Mouse (Mus musculus) embryo, embryonic 11 days (tissue): ENCODE measurements at regions not wholly inside any gene's neighbourhood (a gene's known extent, or its start where the extent isn't known, plus 50 kb on each side); places are given as distances from the start of the nearest gene placed in this dataset.

Experiments used
- DNase-seq: peaks from one replicate; pipeline ENCODE4 v3.0.0-alpha.2; 2015

DNA sequence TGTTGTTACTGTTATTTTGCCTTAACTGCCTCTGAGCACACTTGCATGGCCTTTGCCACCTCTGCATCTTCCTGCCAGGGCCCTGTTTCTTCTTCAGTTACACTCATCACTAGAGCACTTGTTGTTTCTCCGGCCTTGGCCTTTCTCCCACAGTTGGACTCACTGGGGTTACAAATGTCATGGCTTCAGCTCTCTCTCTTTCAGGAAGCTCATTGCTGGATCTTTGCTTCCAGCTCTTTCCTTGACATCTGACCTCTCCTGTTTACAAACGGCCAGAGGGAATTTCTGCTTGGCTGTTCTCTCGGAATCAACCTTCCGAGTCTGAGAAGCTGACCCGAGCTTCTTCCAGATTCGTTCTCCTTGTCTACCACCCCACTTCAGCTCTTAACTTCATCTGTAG is 146.6 kb upstream of the Adamts3 start:
- DNase-seq: no peak

GRCm38 (mm10) chr5:90026835-90027753 is 144.0 kb upstream of the Adamts3 start:
- DNase-seq: peak; percentile 17

GRCm38 (mm10) chr5:90021447-90021846 is 138.3 kb upstream of the Adamts3 start:
- DNase-seq: no peak

- no peak for DNase-seq
Measured at GRCm38 (mm10) chr5:90000758-90001157, 117.6 kb upstream of the Adamts3 start.

GRCm38 (mm10) chr5:89991568-89991967 is 108.4 kb upstream of the Adamts3 start:
- no peak for DNase-seq

- peak; percentile 33 for DNase-seq
Measured at GRCm38 (mm10) chr5:89981627-89982026, 98.5 kb upstream of the Adamts3 start.

DNA sequence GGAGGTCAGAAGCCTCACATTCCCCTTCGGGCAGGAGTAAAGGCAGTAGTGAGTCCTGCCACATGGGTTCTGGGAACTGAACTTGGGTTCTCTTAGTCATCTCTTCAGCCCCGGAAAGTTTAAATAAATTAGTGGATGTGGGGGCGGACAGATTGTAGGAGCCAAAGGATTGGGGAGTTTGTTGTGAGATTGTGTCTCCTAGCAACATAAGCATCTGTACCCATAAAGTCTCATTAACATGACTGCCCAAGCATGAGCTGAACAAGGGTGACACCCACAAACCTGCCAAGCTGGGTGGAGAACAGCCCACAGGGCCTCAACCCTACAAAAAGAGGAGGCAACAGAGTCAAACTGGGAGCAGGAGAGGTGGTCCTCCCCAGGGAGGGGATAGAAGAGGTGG is 97.1 kb upstream of the Adamts3 start:
- no peak for DNase-seq

GRCm38 (mm10) chr5:89952611-89953010 is 69.5 kb upstream of the Adamts3 start:
- DNase-seq: no peak

- DNase-seq: no peak
Measured at GRCm38 (mm10) chr5:89945660-89945925, 62.5 kb upstream of the Adamts3 start.

- peak; percentile 17 for DNase-seq
Measured at GRCm38 (mm10) chr5:89944855-89945659, 61.9 kb upstream of the Adamts3 start.

- DNase-seq: peak; percentile 32
Measured at GRCm38 (mm10) chr5:89943276-89944127, 60.4 kb upstream of the Adamts3 start.

DNA sequence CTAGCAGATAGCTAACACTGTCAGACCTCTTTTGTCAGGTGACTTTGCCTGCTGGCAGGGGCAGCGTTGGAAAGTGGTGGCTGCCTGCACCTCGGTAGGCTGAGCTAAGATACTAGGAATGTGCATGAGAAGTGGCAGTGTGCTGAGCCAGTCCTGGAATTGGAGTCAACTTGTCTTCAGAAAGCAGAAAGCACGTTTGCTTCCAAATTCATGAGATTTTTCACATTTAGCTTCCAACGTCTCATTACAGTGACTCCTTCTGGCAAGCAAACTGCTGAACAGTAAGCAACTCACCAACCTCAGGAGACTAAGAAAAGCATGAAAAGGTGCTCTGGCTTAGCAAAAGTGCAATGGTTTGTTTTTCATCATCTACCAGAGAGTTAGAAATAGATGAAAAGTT is 59.1 kb upstream of the Adamts3 start:
- DNase-seq: no peak

DNA sequence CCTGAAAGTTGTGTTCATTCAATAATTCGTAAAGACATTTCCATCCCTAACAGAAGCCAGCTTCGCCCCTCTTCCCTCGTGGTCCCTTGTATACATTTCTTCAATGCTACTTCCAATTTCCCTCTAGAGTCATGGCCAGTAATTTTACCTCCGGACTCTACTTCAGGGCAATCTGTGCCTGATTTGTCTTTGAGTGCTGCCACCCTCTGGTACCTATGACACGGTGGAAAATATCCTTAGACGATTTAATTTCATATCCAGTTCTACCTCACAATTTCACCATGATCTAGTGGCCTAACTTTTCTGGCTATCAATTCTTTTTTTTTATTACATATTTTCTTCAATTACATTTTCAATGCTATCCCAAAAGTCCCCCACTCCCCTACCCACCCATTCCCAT is 49.9 kb upstream of the Adamts3 start:
- no peak for DNase-seq
